Mouse (Mus musculus): ENCODE results near the gene Nprl2. TPM values are rescaled to one million over a fixed set of nuclear protein-coding genes. Genes with fewer than 3 reads are reported as not detected.
A peak's percentile ranks its signal among the peaks of the same experiment; 100 is the strongest.
"Not testable (repeated sequence)": the region's sequence is repeated elsewhere in the genome, so short reads cannot be mapped to it uniquely, and the experiment has no call there.

Gene Nprl2
- total RNA-seq, 2 experiments from 2014 or later: 17.5 to 18.5 TPM

GRCm38 (mm10) chr9:107571534-107572326 is 29.7 kb downstream of the Nprl2 start:
- DNase-seq: peak in 1 of 2 experiments; percentile 49
- intact Hi-C loops (cut with DNase I): no loop called here

- DNase-seq: no peak
- intact Hi-C loops (cut with DNase I): no loop called here
Measured at GRCm38 (mm10) chr9:107572327-107572662, 30.3 kb downstream of the Nprl2 start.

GRCm38 (mm10) chr9:107573774-107574173 is 31.7 kb downstream of the Nprl2 start:
- intact Hi-C loops (cut with DNase I); DNase-seq: not testable (repeated sequence)

GRCm38 (mm10) chr9:107575579-107576356 is 33.7 kb downstream of the Nprl2 start:
- DNase-seq: no peak
- intact Hi-C loops (cut with DNase I): no loop called here

- DNase-seq: peak; percentile 76 to 79
- intact Hi-C loops (cut with DNase I): no loop called here
Measured at GRCm38 (mm10) chr9:107576357-107577107, 34.5 kb downstream of the Nprl2 start, which contains the start of gene Hyal1. TSS of gene Hyal1 (plus strand) at chr9:107576927.

GRCm38 (mm10) chr9:107577871-107578270 is 35.8 kb downstream of the Nprl2 start:
- intact Hi-C loops (cut with DNase I): no loop called here
- no peak for DNase-seq

- no peak for DNase-seq
- intact Hi-C loops (cut with DNase I): no loop called here
Measured at GRCm38 (mm10) chr9:107578587-107578986, 36.6 kb downstream of the Nprl2 start, which contains the start of gene Naa80. TSS of gene Naa80 (plus strand) at chr9:107578887.

- intact Hi-C loops (cut with DNase I): no loop called here
- no peak for DNase-seq
Measured at GRCm38 (mm10) chr9:107579023-107579900, 37.2 kb downstream of the Nprl2 start.

GRCm38 (mm10) chr9:107580501-107581317 is 38.7 kb downstream of the Nprl2 start, which contains the start of gene Hyal3:
TSS of gene Hyal3 (plus strand) at chr9:107580818.
- DNase-seq: peak; percentile 87
- intact Hi-C loops (cut with DNase I): loop anchor here (1.0 kb wide), 1 partner anchor 11 kb away; no protein-coding TSS in a partner anchor

- DNase-seq: no peak
- intact Hi-C loops (cut with DNase I): no loop called here
Measured at GRCm38 (mm10) chr9:107581584-107581983, 39.6 kb downstream of the Nprl2 start.

GRCm38 (mm10) chr9:107582509-107583062 is 40.6 kb downstream of the Nprl2 start:
- DNase-seq: no peak
- intact Hi-C loops (cut with DNase I): no loop called here

GRCm38 (mm10) chr9:107583174-107583573 is 41.1 kb downstream of the Nprl2 start:
- intact Hi-C loops (cut with DNase I): no loop called here
- no peak for DNase-seq

GRCm38 (mm10) chr9:107586504-107586903 is 44.5 kb downstream of the Nprl2 start:
- intact Hi-C loops (cut with DNase I): no loop called here
- DNase-seq: no peak

- intact Hi-C loops (cut with DNase I): no loop called here
- DNase-seq: peak; percentile 89 to 94
Measured at GRCm38 (mm10) chr9:107586974-107587832, 45.2 kb downstream of the Nprl2 start, which contains the start of gene Ifrd2. TSS of gene Ifrd2 (plus strand) at chr9:107587642.

- intact Hi-C loops (cut with DNase I): no loop called here
- no peak for DNase-seq
Measured at GRCm38 (mm10) chr9:107587833-107588639, 46.0 kb downstream of the Nprl2 start.

- no peak for DNase-seq
- intact Hi-C loops (cut with DNase I): no loop called here
Measured at GRCm38 (mm10) chr9:107590058-107590772, 48.2 kb downstream of the Nprl2 start.
